ENCODE assay signal across 8 mouse cellular contexts in the genomic region with DNA sequence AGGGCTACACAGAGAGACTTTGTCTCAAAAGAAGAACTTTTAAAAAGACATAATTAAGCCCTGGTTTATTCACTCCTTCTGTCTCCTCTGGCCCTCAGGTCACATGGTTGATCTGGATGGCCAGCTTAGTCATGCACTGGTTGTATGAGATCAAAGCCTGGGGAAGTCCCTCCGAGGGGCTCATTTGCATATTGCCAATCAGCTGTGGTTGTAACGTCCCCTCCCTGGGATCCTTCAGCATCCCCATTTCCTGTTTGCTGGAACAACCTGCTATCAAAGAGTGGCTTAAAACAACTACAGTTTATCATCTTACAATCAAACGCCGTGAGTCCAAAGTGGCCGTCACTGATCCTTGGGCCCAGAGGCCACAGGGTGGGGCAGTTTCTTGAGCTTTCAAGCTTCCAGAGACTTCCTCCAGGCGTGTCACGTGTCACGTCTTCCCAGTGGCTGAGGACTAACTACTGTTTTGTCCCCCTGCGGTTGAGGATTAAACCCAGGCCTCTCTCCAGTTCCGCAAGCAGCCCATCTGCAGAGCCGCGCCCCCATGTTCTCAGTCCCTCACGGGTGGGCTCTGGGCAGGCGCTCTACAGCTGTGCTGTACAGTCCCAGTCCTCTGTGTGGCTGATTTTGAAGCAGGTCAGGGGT. TPM values are rescaled to one million over a fixed set of nuclear protein-coding genes. Genes with fewer than 3 reads are reported as not detected.
DNase-seq lines count a peak whose midpoint lies in the region; ATAC-seq and TF ChIP-seq lines count a peak whose summit lies in the region.

No protein-coding gene starts in this region.

- H3K9me3 ChIP-seq in forebrain, embryonic 14.5 days (replicated peaks; ENCODE audit: control insufficient read depth, low read length): no peaks in the 10 kb centered on the region
- peaks cover 11% of the 10 kb centered on the region; the same call in 1 of the 2 replicates for H3K9me3 ChIP-seq in forebrain, embryonic 10.5 days
- H3K9me3 ChIP-seq in neural tube, embryonic 13.5 days: no peaks in the 10 kb centered on the region

- H3K36me3 ChIP-seq in forebrain, embryonic 14.5 days (ENCODE audit: control insufficient read depth, insufficient read depth, low read length): no peaks in the 10 kb centered on the region
- H3K36me3 ChIP-seq in forebrain, embryonic 10.5 days (replicated peaks): no peaks in the 10 kb centered on the region
- no peaks in the 10 kb centered on the region for H3K36me3 ChIP-seq in liver, adult 2 months (ENCODE audit: control insufficient read depth, insufficient read depth, low read length)
- no peaks in the 10 kb centered on the region for H3K36me3 ChIP-seq in neural tube, embryonic 13.5 days

- no peak for TF ChIP-seq POLR2A in liver, adult 2 months (IDR thresholded peaks at IDR 0.05; ENCODE audit: extremely low read depth, insufficient read depth, low read length)

- no peak overlapping the region for H3K4me2 ChIP-seq in forebrain, embryonic 14.5 days (ENCODE audit: low read length)
- no peak overlapping the region for H3K4me2 ChIP-seq in neural tube, embryonic 13.5 days

- H3K9ac ChIP-seq in forebrain, embryonic 14.5 days (ENCODE audit: low read length): no peak overlapping the region
- H3K9ac ChIP-seq in liver, adult 2 months (ENCODE audit: low read depth, low read length): no peak overlapping the region
- H3K9ac ChIP-seq in neural tube, embryonic 13.5 days: no peak overlapping the region

- H3K27me3 ChIP-seq in forebrain, embryonic 14.5 days (replicated peaks; ENCODE audit: control insufficient read depth, insufficient read depth, low read length): no peaks in the 10 kb centered on the region
- H3K27me3 ChIP-seq in forebrain, embryonic 10.5 days (ENCODE audit: poor library complexity, severe bottlenecking): no peaks in the 10 kb centered on the region
- no peaks in the 10 kb centered on the region for H3K27me3 ChIP-seq in liver, adult 2 months (ENCODE audit: control insufficient read depth, insufficient read depth, low read length)
- no peaks in the 10 kb centered on the region for H3K27me3 ChIP-seq in neural tube, embryonic 13.5 days

- H3K4me1 ChIP-seq in forebrain, embryonic 14.5 days (ENCODE audit: control insufficient read depth, insufficient read depth, low read length): no peaks in the 10 kb centered on the region
- no peaks in the 10 kb centered on the region for H3K4me1 ChIP-seq in forebrain, embryonic 10.5 days
- peaks cover 4% of the 10 kb centered on the region for H3K4me1 ChIP-seq in liver, adult 2 months (ENCODE audit: control insufficient read depth, insufficient read depth, low read length)
- no peaks in the 10 kb centered on the region for H3K4me1 ChIP-seq in neural tube, embryonic 13.5 days (replicated peaks)

- no peak for TF ChIP-seq CTCF in liver, adult 2 months (IDR thresholded peaks at IDR 0.05; ENCODE audit: low read depth, low read length)

- H3K4me3 ChIP-seq in forebrain, embryonic 14.5 days (ENCODE audit: low read depth, low read length): no peak overlapping the region
- H3K4me3 ChIP-seq in forebrain, embryonic 10.5 days: no peak overlapping the region
- no peak overlapping the region for H3K4me3 ChIP-seq in liver, adult 2 months (ENCODE audit: insufficient read depth, low read depth, low read length)
- H3K4me3 ChIP-seq in neural tube, embryonic 13.5 days: no peak overlapping the region

- DNase-seq in forebrain, embryonic 14.5 days (ENCODE audit: low spot score): no peak
- no peak for DNase-seq in forebrain, embryonic 10.5 days (ENCODE audit: extremely low spot score, low spot score)
- peak; percentile 54 for DNase-seq in MN1 (ENCODE audit: low spot score)
- DNase-seq in liver, adult 2 months (ENCODE audit: extremely low read depth, low read depth, low spot score): peak; percentile 14
- DNase-seq in layer of hippocampus, postnatal 25 days (ENCODE audit: extremely low spot score in 1 of 2, low spot score in 1 of 2): no peak
- no peak for DNase-seq in heart, postnatal 36 days
- no peak for DNase-seq in testis, postnatal 14 days (ENCODE audit: low spot score)

- 66% methylated on average over 14 of the region's 14 CpGs for WGBS in forebrain, embryonic 14.5 days
- WGBS in forebrain, embryonic 10.5 days: 66% methylated on average over 14 of the region's 14 CpGs
- 66% methylated on average over 14 of the region's 14 CpGs for WGBS in liver, adult 2 months
- 63% methylated on average over 14 of the region's 14 CpGs for WGBS in neural tube, embryonic 13.5 days

- peak; percentile 26; the same call in 1 of the 2 replicates for ATAC-seq in forebrain, embryonic 14.5 days
- ATAC-seq in neural tube, embryonic 13.5 days (ENCODE audit: low read depth): 0 out of 2 replicates have a peak, but pooled peaks have one; percentile 44

- intact Hi-C loops in heart, postnatal 36 days (cut with DNase I): no loop called here

- no peak overlapping the region for H3K27ac ChIP-seq in forebrain, embryonic 14.5 days (ENCODE audit: low read depth, low read length)
- no peak overlapping the region for H3K27ac ChIP-seq in forebrain, embryonic 10.5 days
- H3K27ac ChIP-seq in liver, adult 2 months (replicated peaks; ENCODE audit: insufficient read depth, low read depth, low read length): no peak overlapping the region
- H3K27ac ChIP-seq in neural tube, embryonic 13.5 days (replicated peaks): no peak overlapping the region

- no peaks in the 10 kb centered on the region for H3K79me2 ChIP-seq in liver, adult 2 months (ENCODE audit: control insufficient read depth, insufficient read depth, low read length)

RNA-seq across cellular contexts. Expression of a gene that starts 10.9 kb away (rescaled TPM):
- polyA plus RNA-seq in forebrain, embryonic 14.5 days (2014; fragmentation: Nextera tagmentation; extraction: Ambion mirVana): not detected in 2 replicates
- polyA plus RNA-seq in forebrain, embryonic 10.5 days (2016; fragmentation: Nextera tagmentation; extraction: Ambion mirVana): not detected in 2 replicates
- not detected in 2 replicates for total RNA-seq in liver, adult 2 months (2014; rRNA removed)
- polyA plus RNA-seq in liver, adult 2 months (2012; rRNA removed): not detected in 2 replicates
- polyA plus RNA-seq in neural tube, embryonic 13.5 days (2015; fragmentation: Nextera tagmentation; extraction: Ambion mirVana): not detected in 2 replicates
- total RNA-seq in layer of hippocampus, postnatal 25 days (2021): not detected
- total RNA-seq in heart, postnatal 36 days (2021): not detected

RNA-seq across cellular contexts. Expression of a gene that starts 15.8 kb away (rescaled TPM):
- polyA plus RNA-seq in forebrain, embryonic 14.5 days (2014; fragmentation: Nextera tagmentation; extraction: Ambion mirVana): not detected in 2 replicates
- polyA plus RNA-seq in forebrain, embryonic 10.5 days (2016; fragmentation: Nextera tagmentation; extraction: Ambion mirVana): not detected in 2 replicates
- total RNA-seq in liver, adult 2 months (2014; rRNA removed): 0.09 and 0.34 TPM in 2 replicates
- polyA plus RNA-seq in liver, adult 2 months (2012; rRNA removed): 0.09 and 0.11 TPM in 2 replicates
- 0.36 and 0.48 TPM in 2 replicates for polyA plus RNA-seq in neural tube, embryonic 13.5 days (2015; fragmentation: Nextera tagmentation; extraction: Ambion mirVana)
- total RNA-seq in layer of hippocampus, postnatal 25 days (2021): not detected
- total RNA-seq in heart, postnatal 36 days (2021): under 1 TPM in 1 of 2 experiments, not detected in 1; 0.69 TPM

RNA-seq across cellular contexts. Expression of a gene that starts 25.1 kb away (rescaled TPM):
- polyA plus RNA-seq in forebrain, embryonic 14.5 days (2014; fragmentation: Nextera tagmentation; extraction: Ambion mirVana): 5.6 and 7.1 TPM in 2 replicates
- polyA plus RNA-seq in forebrain, embryonic 10.5 days (2016; fragmentation: Nextera tagmentation; extraction: Ambion mirVana): 0.26 TPM in 1 of 2 replicates, not detected in the other
- total RNA-seq in liver, adult 2 months (2014; rRNA removed): not detected in 2 replicates
- 0.11 TPM in 1 of 2 replicates, not detected in the other for polyA plus RNA-seq in liver, adult 2 months (2012; rRNA removed)
- 5.2 and 6.6 TPM in 2 replicates for polyA plus RNA-seq in neural tube, embryonic 13.5 days (2015; fragmentation: Nextera tagmentation; extraction: Ambion mirVana)
- total RNA-seq in layer of hippocampus, postnatal 25 days (2021): 1 to 10 TPM; 1.8 to 2.9 TPM
- not detected for total RNA-seq in heart, postnatal 36 days (2021)

RNA-seq across cellular contexts. Expression of a gene that starts 44.1 kb away (rescaled TPM):
- polyA plus RNA-seq in forebrain, embryonic 14.5 days (2014; fragmentation: Nextera tagmentation; extraction: Ambion mirVana): 3.2 and 5.0 TPM in 2 replicates
- polyA plus RNA-seq in forebrain, embryonic 10.5 days (2016; fragmentation: Nextera tagmentation; extraction: Ambion mirVana): 4.7 and 4.8 TPM in 2 replicates
- 5.1 and 7.6 TPM in 2 replicates for total RNA-seq in liver, adult 2 months (2014; rRNA removed)
- 3.4 and 6.8 TPM in 2 replicates for polyA plus RNA-seq in liver, adult 2 months (2012; rRNA removed)
- 8.9 and 10.3 TPM in 2 replicates for polyA plus RNA-seq in neural tube, embryonic 13.5 days (2015; fragmentation: Nextera tagmentation; extraction: Ambion mirVana)
- 10 to 100 TPM; 10.2 to 15.9 TPM for total RNA-seq in layer of hippocampus, postnatal 25 days (2021)
- total RNA-seq in heart, postnatal 36 days (2021): 10 to 100 TPM; 19.8 to 25.0 TPM

RNA-seq across cellular contexts. Expression of a gene that starts 54.3 kb away (rescaled TPM):
- polyA plus RNA-seq in forebrain, embryonic 14.5 days (2014; fragmentation: Nextera tagmentation; extraction: Ambion mirVana): 0.75 TPM in 1 of 2 replicates, not detected in the other
- 0.91 and 1.4 TPM in 2 replicates for polyA plus RNA-seq in forebrain, embryonic 10.5 days (2016; fragmentation: Nextera tagmentation; extraction: Ambion mirVana)
- 3.0 and 7.4 TPM in 2 replicates for total RNA-seq in liver, adult 2 months (2014; rRNA removed)
- 72.8 and 76.8 TPM in 2 replicates for polyA plus RNA-seq in liver, adult 2 months (2012; rRNA removed)
- 0.32 and 1.8 TPM in 2 replicates for polyA plus RNA-seq in neural tube, embryonic 13.5 days (2015; fragmentation: Nextera tagmentation; extraction: Ambion mirVana)
- under 1 TPM; 0.49 to 0.61 TPM for total RNA-seq in layer of hippocampus, postnatal 25 days (2021)
- 1 to 10 TPM; 3.5 TPM for total RNA-seq in heart, postnatal 36 days (2021)

Comparison
In these comparisons a context has a peak if more than half of its experiments do, and no peak if none do; other contexts are left out.
1. DNase-seq: peak in MN1 (single experiment) and liver, adult 2 months (single experiment); none in forebrain, embryonic 14.5 days (single experiment), forebrain, embryonic 10.5 days (single experiment), layer of hippocampus, postnatal 25 days (0 of 2), heart, postnatal 36 days (0 of 2) and testis, postnatal 14 days (single experiment).